ENCODE assay signal across 15 mouse cellular contexts in the genomic region with DNA sequence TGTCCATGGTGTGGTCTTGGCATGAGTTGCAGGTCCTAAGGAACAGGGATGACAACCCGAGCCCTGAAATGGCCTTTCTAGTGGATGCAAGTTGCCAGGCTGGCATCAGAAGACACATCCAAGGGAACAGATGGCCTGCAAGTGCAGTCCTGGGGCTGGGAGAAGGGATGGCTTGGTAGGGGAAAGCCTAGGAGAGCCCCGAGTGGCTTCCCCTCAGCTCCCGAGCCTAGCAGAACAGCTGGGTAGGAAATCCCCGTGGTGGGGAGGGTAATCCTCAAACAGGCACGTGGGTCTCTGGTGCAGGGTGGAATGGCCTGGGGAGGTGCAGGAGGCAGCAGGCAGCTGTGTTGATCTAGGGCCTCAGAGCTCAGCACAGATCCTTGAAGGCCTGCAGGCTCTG. TPM values are rescaled to one million over a fixed set of nuclear protein-coding genes. Genes with fewer than 3 reads are reported as not detected.
DNase-seq lines count a peak whose midpoint lies in the region; ATAC-seq and TF ChIP-seq lines count a peak whose summit lies in the region.
"Had no signal": no experiment of that assay in that cellular context is flagged by ENCODE, and none has a peak within 500 bp of the region (broad histone marks: within the 10 kb centered on the region; RNA-seq: fewer than 3 reads in every experiment).

No protein-coding gene starts in this region.

- no peak for TF ChIP-seq CTCF in forebrain, postnatal 0 days (IDR thresholded peaks at IDR 0.05; ENCODE audit: low read depth)

- ATAC-seq in forebrain, postnatal 0 days: peak; percentile 32; the same call in 1 of the 2 replicates
- no peak for ATAC-seq in forebrain, embryonic 12.5 days (ENCODE audit: low FRiP score)
- ATAC-seq in midbrain, embryonic 12.5 days (ENCODE audit: low FRiP score, low read depth): no peak
- ATAC-seq in midbrain, embryonic 16.5 days: no peak
- peak; percentile 16; the same call in 1 of the 2 replicates for ATAC-seq in midbrain, embryonic 15.5 days (replicated peaks)
- ATAC-seq in megakaryocyte-erythroid progenitor cell, adult 5-6 weeks (replicated peaks; ENCODE audit: low FRiP score, low TSS enrichment, poor library complexity, severe bottlenecking): no peak

- DNase-seq in forebrain, postnatal 0 days: no peak
- peak; percentile 73 to 75 for DNase-seq in cerebellum, postnatal 25 days
- DNase-seq in adrenal gland, adult 8-10 months: no peak
- DNase-seq: lung, adult 2 months had no signal

- no peak overlapping the region for H3K4me3 ChIP-seq in forebrain, postnatal 0 days (ENCODE audit: low read depth, low read length)
- H3K4me3 ChIP-seq in forebrain, embryonic 12.5 days (replicated peaks): no peak overlapping the region
- H3K4me3 ChIP-seq in midbrain, embryonic 12.5 days: no peak overlapping the region
- no peak overlapping the region for H3K4me3 ChIP-seq in midbrain, embryonic 16.5 days (ENCODE audit: low read depth, low read length)
- no peak overlapping the region for H3K4me3 ChIP-seq in midbrain, embryonic 15.5 days
- H3K4me3 ChIP-seq: left cerebral cortex, adult 2 months had no signal

- H3K4me1 ChIP-seq in forebrain, postnatal 0 days (ENCODE audit: insufficient read depth): no peaks in the 10 kb centered on the region
- H3K4me1 ChIP-seq in forebrain, embryonic 12.5 days: peaks cover 3% of the 10 kb centered on the region; the same call in 1 of the 2 replicates
- 0 out of 2 replicates have a peak, but pooled peaks cover 3% of the 10 kb centered on the region for H3K4me1 ChIP-seq in midbrain, embryonic 12.5 days
- H3K4me1 ChIP-seq in midbrain, embryonic 16.5 days (ENCODE audit: control insufficient read depth, insufficient read depth, low read length): no peaks in the 10 kb centered on the region
- no peaks in the 10 kb centered on the region; the same call in 1 of the 2 replicates for H3K4me1 ChIP-seq in midbrain, embryonic 15.5 days

- WGBS in forebrain, postnatal 0 days: 56% methylated on average over 5 of the region's 5 CpGs
- 64% methylated on average over 5 of the region's 5 CpGs for WGBS in forebrain, embryonic 12.5 days
- WGBS in midbrain, embryonic 12.5 days: 63% methylated on average over 5 of the region's 5 CpGs
- WGBS in midbrain, embryonic 16.5 days: 51% methylated on average over 5 of the region's 5 CpGs
- 48% methylated on average over 5 of the region's 5 CpGs for WGBS in midbrain, embryonic 15.5 days

- peaks cover 46% of the 10 kb centered on the region for H3K36me3 ChIP-seq in forebrain, postnatal 0 days (ENCODE audit: insufficient read depth)
- H3K36me3 ChIP-seq in forebrain, embryonic 12.5 days (replicated peaks): peaks cover 43% of the 10 kb centered on the region
- H3K36me3 ChIP-seq in midbrain, embryonic 12.5 days: peaks cover 45% of the 10 kb centered on the region
- peaks cover 28% of the 10 kb centered on the region for H3K36me3 ChIP-seq in midbrain, embryonic 16.5 days (ENCODE audit: control insufficient read depth, insufficient read depth, low read length)
- H3K36me3 ChIP-seq in midbrain, embryonic 15.5 days (replicated peaks): peaks cover 12% of the 10 kb centered on the region

- no peak overlapping the region for H3K9ac ChIP-seq in forebrain, postnatal 0 days
- H3K9ac ChIP-seq in forebrain, embryonic 12.5 days: no peak overlapping the region
- no peak overlapping the region for H3K9ac ChIP-seq in midbrain, embryonic 12.5 days (replicated peaks)
- H3K9ac ChIP-seq in midbrain, embryonic 16.5 days (ENCODE audit: low read depth, low read length): no peak overlapping the region
- H3K9ac ChIP-seq in midbrain, embryonic 15.5 days: no peak overlapping the region

- H3K27me3 ChIP-seq in forebrain, postnatal 0 days (ENCODE audit: insufficient read depth, low read length): no peaks in the 10 kb centered on the region
- no peaks in the 10 kb centered on the region for H3K27me3 ChIP-seq in forebrain, embryonic 12.5 days
- no peaks in the 10 kb centered on the region for H3K27me3 ChIP-seq in midbrain, embryonic 12.5 days
- no peaks in the 10 kb centered on the region for H3K27me3 ChIP-seq in midbrain, embryonic 16.5 days (ENCODE audit: control insufficient read depth, insufficient read depth, low read depth, low read length)
- H3K27me3 ChIP-seq in midbrain, embryonic 15.5 days (replicated peaks): no peaks in the 10 kb centered on the region

- H3K9me3 ChIP-seq in forebrain, postnatal 0 days (ENCODE audit: low read length): no peaks in the 10 kb centered on the region
- H3K9me3 ChIP-seq in forebrain, embryonic 12.5 days: no peaks in the 10 kb centered on the region
- no peaks in the 10 kb centered on the region for H3K9me3 ChIP-seq in midbrain, embryonic 12.5 days
- H3K9me3 ChIP-seq in midbrain, embryonic 16.5 days (replicated peaks; ENCODE audit: control insufficient read depth, low read length, poor library complexity, severe bottlenecking): no peaks in the 10 kb centered on the region
- H3K9me3 ChIP-seq in midbrain, embryonic 15.5 days: no peaks in the 10 kb centered on the region

- H3K4me2 ChIP-seq in forebrain, postnatal 0 days (ENCODE audit: low read depth): no peak overlapping the region
- no peak overlapping the region for H3K4me2 ChIP-seq in forebrain, embryonic 12.5 days
- H3K4me2 ChIP-seq in midbrain, embryonic 12.5 days (replicated peaks): no peak overlapping the region
- H3K4me2 ChIP-seq in midbrain, embryonic 16.5 days (ENCODE audit: low read length): no peak overlapping the region
- no peak overlapping the region for H3K4me2 ChIP-seq in midbrain, embryonic 15.5 days

- no peak overlapping the region for H3K27ac ChIP-seq in forebrain, postnatal 0 days (ENCODE audit: low read depth, low read length)
- H3K27ac ChIP-seq in forebrain, embryonic 12.5 days: no peak overlapping the region
- peak overlapping the region; percentile 35; the same call in 1 of the 2 replicates for H3K27ac ChIP-seq in midbrain, embryonic 12.5 days (replicated peaks)
- no peak overlapping the region for H3K27ac ChIP-seq in midbrain, embryonic 16.5 days (ENCODE audit: low read length)
- H3K27ac ChIP-seq in midbrain, embryonic 15.5 days: no peak overlapping the region
- H3K27ac ChIP-seq: kidney, postnatal 0 days; left cerebral cortex, adult 2 months had no signal

RNA-seq across cellular contexts. Expression of a gene that starts 7.4 kb away (rescaled TPM):
- 81.0 and 86.0 TPM in 2 replicates for total RNA-seq in forebrain, postnatal 0 days (2014; rRNA removed)
- polyA plus RNA-seq in forebrain, postnatal 0 days (2015; fragmentation: Nextera tagmentation; extraction: Ambion mirVana): 167 and 170 TPM in 2 replicates
- polyA plus RNA-seq in forebrain, embryonic 12.5 days (2016; fragmentation: Nextera tagmentation; extraction: Ambion mirVana): 57.9 and 61.0 TPM in 2 replicates
- polyA plus RNA-seq in midbrain, embryonic 12.5 days (2016; fragmentation: Nextera tagmentation; extraction: Ambion mirVana): 62.9 and 63.1 TPM in 2 replicates
- 117 and 132 TPM in 2 replicates for polyA plus RNA-seq in midbrain, embryonic 16.5 days (2015; fragmentation: Nextera tagmentation; extraction: Ambion mirVana)
- polyA plus RNA-seq in midbrain, embryonic 15.5 days (2015; fragmentation: Nextera tagmentation; extraction: Ambion mirVana): 116 and 122 TPM in 2 replicates
- 10 to 100 TPM; 46.4 to 59.2 (median 54.2) TPM for total RNA-seq in adrenal gland, adult 8-10 months (2022)
- 20.0 and 21.2 TPM in 2 replicates for total RNA-seq in megakaryocyte-erythroid progenitor cell, adult 5-6 weeks (2014; fragmentation: Nextera tagmentation)
- 13.2 and 20.1 TPM in 2 replicates for total RNA-seq in megakaryocyte-erythroid progenitor cell, adult 5-6 weeks (2017)

RNA-seq across cellular contexts. Expression of a gene that starts 21.6 kb away (rescaled TPM):
- total RNA-seq in forebrain, postnatal 0 days (2014; rRNA removed): not detected in 2 replicates
- polyA plus RNA-seq in forebrain, postnatal 0 days (2015; fragmentation: Nextera tagmentation; extraction: Ambion mirVana): not detected in 2 replicates
- polyA plus RNA-seq in forebrain, embryonic 12.5 days (2016; fragmentation: Nextera tagmentation; extraction: Ambion mirVana): not detected in 2 replicates
- 0.05 and 0.07 TPM in 2 replicates for polyA plus RNA-seq in midbrain, embryonic 12.5 days (2016; fragmentation: Nextera tagmentation; extraction: Ambion mirVana)
- polyA plus RNA-seq in midbrain, embryonic 16.5 days (2015; fragmentation: Nextera tagmentation; extraction: Ambion mirVana): 0.05 TPM in 1 of 2 replicates, not detected in the other
- polyA plus RNA-seq in midbrain, embryonic 15.5 days (2015; fragmentation: Nextera tagmentation; extraction: Ambion mirVana): 0.05 and 0.10 TPM in 2 replicates
- total RNA-seq in adrenal gland, adult 8-10 months (2022): not detected
- not detected in 2 replicates for total RNA-seq in megakaryocyte-erythroid progenitor cell, adult 5-6 weeks (2014; fragmentation: Nextera tagmentation)
- not detected in 2 replicates for total RNA-seq in megakaryocyte-erythroid progenitor cell, adult 5-6 weeks (2017)
- total RNA-seq: adrenal gland, adult 18-20 months; common myeloid progenitor, adult 5-6 weeks; heart, adult 18-20 months; heart, postnatal 36 days; left cerebral cortex, adult 2 months had no signal
- polyA plus RNA-seq: lung, adult 2 months had no signal

RNA-seq across cellular contexts. Expression of a gene that starts 26.3 kb away (rescaled TPM):
- 0.54 and 1.7 TPM in 2 replicates for total RNA-seq in forebrain, postnatal 0 days (2014; rRNA removed)
- polyA plus RNA-seq in forebrain, postnatal 0 days (2015; fragmentation: Nextera tagmentation; extraction: Ambion mirVana): 0.38 and 0.73 TPM in 2 replicates
- polyA plus RNA-seq in forebrain, embryonic 12.5 days (2016; fragmentation: Nextera tagmentation; extraction: Ambion mirVana): 0.26 TPM in 1 of 2 replicates, not detected in the other
- polyA plus RNA-seq in midbrain, embryonic 12.5 days (2016; fragmentation: Nextera tagmentation; extraction: Ambion mirVana): 0.19 TPM in 1 of 2 replicates, not detected in the other
- polyA plus RNA-seq in midbrain, embryonic 16.5 days (2015; fragmentation: Nextera tagmentation; extraction: Ambion mirVana): 0.40 TPM in 1 of 2 replicates, not detected in the other
- 0.40 and 0.68 TPM in 2 replicates for polyA plus RNA-seq in midbrain, embryonic 15.5 days (2015; fragmentation: Nextera tagmentation; extraction: Ambion mirVana)
- total RNA-seq in adrenal gland, adult 8-10 months (2022): 1 to 10 TPM; 1.7 to 2.4 (median 2.0) TPM
- 12.2 and 21.1 TPM in 2 replicates for total RNA-seq in megakaryocyte-erythroid progenitor cell, adult 5-6 weeks (2014; fragmentation: Nextera tagmentation)
- total RNA-seq in megakaryocyte-erythroid progenitor cell, adult 5-6 weeks (2017): 2.6 and 7.0 TPM in 2 replicates

RNA-seq across cellular contexts. Expression of a gene that starts 52.6 kb away (rescaled TPM):
- 4.2 and 7.0 TPM in 2 replicates for total RNA-seq in forebrain, postnatal 0 days (2014; rRNA removed)
- polyA plus RNA-seq in forebrain, postnatal 0 days (2015; fragmentation: Nextera tagmentation; extraction: Ambion mirVana): 4.2 and 4.8 TPM in 2 replicates
- polyA plus RNA-seq in forebrain, embryonic 12.5 days (2016; fragmentation: Nextera tagmentation; extraction: Ambion mirVana): 1.9 and 2.4 TPM in 2 replicates
- polyA plus RNA-seq in midbrain, embryonic 12.5 days (2016; fragmentation: Nextera tagmentation; extraction: Ambion mirVana): 1.4 and 2.0 TPM in 2 replicates
- polyA plus RNA-seq in midbrain, embryonic 16.5 days (2015; fragmentation: Nextera tagmentation; extraction: Ambion mirVana): 2.8 and 3.1 TPM in 2 replicates
- 4.8 and 6.8 TPM in 2 replicates for polyA plus RNA-seq in midbrain, embryonic 15.5 days (2015; fragmentation: Nextera tagmentation; extraction: Ambion mirVana)
- 10 to 100 TPM; 12.0 to 16.8 (median 14.4) TPM for total RNA-seq in adrenal gland, adult 8-10 months (2022)
- 3.9 and 6.3 TPM in 2 replicates for total RNA-seq in megakaryocyte-erythroid progenitor cell, adult 5-6 weeks (2014; fragmentation: Nextera tagmentation)
- total RNA-seq in megakaryocyte-erythroid progenitor cell, adult 5-6 weeks (2017): 5.8 and 9.7 TPM in 2 replicates

Comparison
In these comparisons a context has a peak if more than half of its experiments do, and no peak if none do; other contexts are left out.
1. ATAC-seq: peak in forebrain, postnatal 0 days (single experiment) and midbrain, embryonic 15.5 days (single experiment); none in forebrain, embryonic 12.5 days (single experiment), midbrain, embryonic 12.5 days (single experiment), midbrain, embryonic 16.5 days (single experiment) and megakaryocyte-erythroid progenitor cell, adult 5-6 weeks (single experiment).
2. DNase-seq: peak in cerebellum, postnatal 25 days (2 of 2); none in forebrain, postnatal 0 days (single experiment) and adrenal gland, adult 8-10 months (single experiment).